ENCODE assay signal across 8 mouse cellular contexts in the genomic region with DNA sequence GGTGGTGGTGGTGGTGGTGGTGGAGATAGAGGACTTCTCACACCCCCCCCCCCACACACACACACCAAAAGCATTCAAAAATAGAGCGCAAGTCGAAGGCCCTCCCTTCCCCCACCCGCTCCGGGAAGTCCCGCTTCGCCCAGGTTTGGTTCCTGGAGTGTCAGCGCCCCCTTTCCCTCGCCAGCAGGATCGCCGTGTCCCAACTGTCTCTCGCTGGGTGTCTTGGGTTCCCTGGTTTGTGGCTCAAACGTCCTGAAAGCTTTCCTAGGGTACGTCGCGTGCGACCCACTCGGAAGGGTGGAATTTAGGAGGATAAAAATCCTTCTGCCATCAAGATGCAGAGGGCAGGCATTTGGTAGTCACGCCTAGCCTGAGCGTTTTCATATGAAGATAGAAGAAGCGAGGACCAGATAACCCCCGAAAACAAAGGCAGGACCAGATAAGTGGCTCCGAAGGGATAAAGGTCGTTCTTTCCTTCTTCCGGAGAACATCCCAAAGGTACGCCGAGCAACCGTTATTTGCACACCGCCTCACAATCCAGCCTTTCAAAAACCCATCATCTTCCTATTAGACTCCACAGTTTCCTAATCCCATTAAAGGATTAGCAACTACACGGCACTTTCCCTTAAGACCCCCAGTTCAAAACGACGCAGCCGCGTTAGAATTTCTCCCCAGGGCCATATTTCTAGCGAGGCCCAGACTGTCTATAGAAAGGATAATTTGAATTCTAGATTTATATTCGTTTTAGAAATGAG. TPM values are rescaled to one million over a fixed set of nuclear protein-coding genes. Genes with fewer than 3 reads are reported as not detected.
DNase-seq lines count a peak whose midpoint lies in the region; ATAC-seq and TF ChIP-seq lines count a peak whose summit lies in the region.

No protein-coding gene starts in this region.

- DNase-seq in frontal cortex, postnatal 10 days (ENCODE audit: low spot score in 2 of 2): peak; percentile 42 to 71
- DNase-seq in frontal cortex, postnatal 25 days (ENCODE audit: low spot score in 2 of 2): no peak
- peak; percentile 37 to 57 for DNase-seq in adrenal gland, adult 18-20 months (ENCODE audit: low spot score in 2 of 2)
- peak; percentile 85 for DNase-seq in forebrain, embryonic 11.5 days (ENCODE audit: low spot score)
- peak; percentile 47 for DNase-seq in heart, postnatal 0 days (ENCODE audit: low spot score)
- peak; percentile 80 to 83 for DNase-seq in kidney, postnatal 25 days
- DNase-seq in stomach, postnatal 0 days (ENCODE audit: low spot score): peak; percentile 77

- TF ChIP-seq EP300 in heart, postnatal 0 days (IDR thresholded peaks at IDR 0.05; ENCODE audit: low read depth): no peak
- no peak for TF ChIP-seq EP300 in stomach, postnatal 0 days (optimal IDR thresholded peaks at IDR 0.05)

- no peak overlapping the region; the same call in 1 of the 2 replicates for H3K9ac ChIP-seq in forebrain, embryonic 11.5 days (ENCODE audit: low read length)
- no peak overlapping the region for H3K9ac ChIP-seq in heart, postnatal 0 days (replicated peaks; ENCODE audit: low read depth, low read length)
- no peak overlapping the region for H3K9ac ChIP-seq in stomach, postnatal 0 days (ENCODE audit: low read length)

- peak overlapping the region; percentile 9 for H3K4me3 ChIP-seq in forebrain, embryonic 11.5 days (ENCODE audit: low read depth, low read length)
- H3K4me3 ChIP-seq in heart, postnatal 0 days (ENCODE audit: low read depth, low read length): peak overlapping the region; percentile 48
- peak overlapping the region; percentile 50 for H3K4me3 ChIP-seq in stomach, postnatal 0 days (ENCODE audit: low read depth, low read length)

- H3K36me3 ChIP-seq in forebrain, embryonic 11.5 days (ENCODE audit: control insufficient read depth, insufficient read depth, low read length): no peaks in the 10 kb centered on the region
- no peaks in the 10 kb centered on the region for H3K36me3 ChIP-seq in heart, postnatal 0 days (replicated peaks; ENCODE audit: control insufficient read depth, insufficient read depth, low read length)
- no peaks in the 10 kb centered on the region for H3K36me3 ChIP-seq in stomach, postnatal 0 days (ENCODE audit: control insufficient read depth, insufficient read depth, low read length)

- H3K27ac ChIP-seq in forebrain, embryonic 11.5 days (ENCODE audit: low read depth, low read length): no peak overlapping the region
- peak overlapping the region; percentile 16; the same call in 1 of the 2 replicates for H3K27ac ChIP-seq in heart, postnatal 0 days (ENCODE audit: low read depth)
- peak overlapping the region; percentile 53; the same call in 1 of the 2 replicates for H3K27ac ChIP-seq in stomach, postnatal 0 days (replicated peaks)

- peaks cover 26% of the 10 kb centered on the region for H3K4me1 ChIP-seq in forebrain, embryonic 11.5 days (replicated peaks; ENCODE audit: control insufficient read depth, insufficient read depth, low read length)
- H3K4me1 ChIP-seq in heart, postnatal 0 days (ENCODE audit: control insufficient read depth, insufficient read depth): peaks cover 5% of the 10 kb centered on the region
- H3K4me1 ChIP-seq in stomach, postnatal 0 days (replicated peaks; ENCODE audit: control insufficient read depth, insufficient read depth): no peaks in the 10 kb centered on the region; the same call in 1 of the 2 replicates

- ATAC-seq in forebrain, embryonic 11.5 days (replicated peaks; ENCODE audit: low FRiP score): no peak; the same call in 1 of the 2 replicates
- ATAC-seq in heart, postnatal 0 days (ENCODE audit: insufficient read depth, low read depth): 0 out of 2 replicates have a peak, but pooled peaks have one; percentile 31
- peak; percentile 26; the same call in 1 of the 2 replicates for ATAC-seq in megakaryocyte progenitor cell, adult 5-6 weeks (replicated peaks; ENCODE audit: poor library complexity)
- no peak for ATAC-seq in stomach, postnatal 0 days (ENCODE audit: low FRiP score, low TSS enrichment)

- H3K9me3 ChIP-seq in forebrain, embryonic 11.5 days (ENCODE audit: control insufficient read depth, low read length): no peaks in the 10 kb centered on the region
- H3K9me3 ChIP-seq in heart, postnatal 0 days (replicated peaks; ENCODE audit: control insufficient read depth, low read length): no peaks in the 10 kb centered on the region
- no peaks in the 10 kb centered on the region for H3K9me3 ChIP-seq in stomach, postnatal 0 days (ENCODE audit: control insufficient read depth, low read length)

- peak overlapping the region; percentile 19 for H3K4me2 ChIP-seq in forebrain, embryonic 11.5 days (ENCODE audit: low read depth, low read length, severe bottlenecking)
- H3K4me2 ChIP-seq in heart, postnatal 0 days (ENCODE audit: low read depth, low read length): peak overlapping the region; percentile 48
- H3K4me2 ChIP-seq in stomach, postnatal 0 days (replicated peaks; ENCODE audit: low read depth): peak overlapping the region; percentile 45

- TF ChIP-seq CTCF in heart, postnatal 0 days (IDR thresholded peaks at IDR 0.05; ENCODE audit: low read depth): peak; percentile 69
- TF ChIP-seq CTCF in stomach, postnatal 0 days (IDR thresholded peaks at IDR 0.05; ENCODE audit: low read depth): peak; percentile 81

- WGBS in forebrain, embryonic 11.5 days: under 1% methylated on average over 35 of the region's 35 CpGs
- WGBS in heart, postnatal 0 days: 2% methylated on average over 35 of the region's 35 CpGs
- 5% methylated on average over 35 of the region's 35 CpGs for WGBS in stomach, postnatal 0 days

- peaks cover 81% of the 10 kb centered on the region for H3K27me3 ChIP-seq in forebrain, embryonic 11.5 days (ENCODE audit: control insufficient read depth, insufficient read depth, low read length)
- peaks cover 92% of the 10 kb centered on the region for H3K27me3 ChIP-seq in heart, postnatal 0 days (ENCODE audit: control insufficient read depth, insufficient read depth, low read length)
- peaks cover 11% of the 10 kb centered on the region for H3K27me3 ChIP-seq in stomach, postnatal 0 days (ENCODE audit: control insufficient read depth, insufficient read depth, low read length)

RNA-seq across cellular contexts. Expression of gene Pdgfra, which starts 0.8 kb away (rescaled TPM):
- 10 to 100 TPM; 32.4 to 39.2 TPM for total RNA-seq in adrenal gland, adult 18-20 months (2021)
- 21.6 and 24.0 TPM in 2 replicates for polyA plus RNA-seq in forebrain, embryonic 11.5 days (2014; fragmentation: Nextera tagmentation; extraction: Ambion mirVana)
- total RNA-seq in heart, postnatal 0 days (2014; rRNA removed; ENCODE audit: low replicate concordance): 25.3 and 27.4 TPM in 2 replicates
- 5.3 and 6.1 TPM in 2 replicates for polyA plus RNA-seq in heart, postnatal 0 days (2015; fragmentation: Nextera tagmentation; extraction: Ambion mirVana)
- total RNA-seq in megakaryocyte progenitor cell, adult 5-6 weeks (2015): not detected in 2 replicates
- total RNA-seq in megakaryocyte progenitor cell, adult 5-6 weeks (2017): 0.08 TPM in 1 of 2 replicates, not detected in the other
- 7.9 and 8.5 TPM in 2 replicates for polyA plus RNA-seq in stomach, postnatal 0 days (2015; fragmentation: Nextera tagmentation; extraction: Ambion mirVana)

Comparison
In these comparisons a context has a peak if more than half of its experiments do, and no peak if none do; other contexts are left out.
1. DNase-seq: peak in frontal cortex, postnatal 10 days (2 of 2), adrenal gland, adult 18-20 months (2 of 2), forebrain, embryonic 11.5 days (single experiment), heart, postnatal 0 days (single experiment), kidney, postnatal 25 days (2 of 2) and stomach, postnatal 0 days (single experiment); none in frontal cortex, postnatal 25 days (0 of 2).
2. ATAC-seq: peak in heart, postnatal 0 days (single experiment) and megakaryocyte progenitor cell, adult 5-6 weeks (single experiment); none in forebrain, embryonic 11.5 days (single experiment) and stomach, postnatal 0 days (single experiment).
3. RNA of gene Pdgfra, which starts 0.8 kb away (total RNA-seq): 32.4 to 39.2 TPM in adrenal gland, adult 18-20 months and 25.3 to 27.4 TPM in heart, postnatal 0 days; 0.08 TPM in megakaryocyte progenitor cell, adult 5-6 weeks; every median in the first group is over 10 times any median in the second.
4. Peak in every context shown above with its lines, with median percentiles within 50 percentile points of each other: H3K4me2 ChIP-seq and H3K4me3 ChIP-seq.